Mouse (Mus musculus) E14TG2a.4 (cell line): Measurements from ENCODE around the gene Rdh19.
"Not testable (repeated sequence)": the region's sequence is repeated elsewhere in the genome, so short reads cannot be mapped to it uniquely, and the experiment has no call there.

ENCODE experiments used
- H3K27me3 ChIP-seq: 2 replicates; pipeline ENCODE4 v1.6.1; 2014; ENCODE audit warnings: low read length, control low read depth; ENCODE audit not compliant: insufficient read depth
- H3K36me3 ChIP-seq: 2 replicates; pipeline ENCODE4 v1.6.1; 2014; ENCODE audit warnings: low read length, control low read depth; ENCODE audit not compliant: insufficient read depth
- H3K4me1 ChIP-seq: replicated peaks from 2 replicates; pipeline ENCODE4 v1.6.1; 2014; ENCODE audit warnings: low read depth, low read length, control low read depth
- H3K4me3 ChIP-seq: replicated peaks from 2 replicates; pipeline ENCODE4 v1.5.1; 2014; ENCODE audit warnings: mild to moderate bottlenecking, low read length
- H3K9me3 ChIP-seq: 2 replicates; pipeline ENCODE4 v1.6.1; 2014; ENCODE audit warnings: low read length, control low read depth
- CTCF ChIP-seq: conservative IDR thresholded peaks from 2 replicates; pipeline ENCODE4 v1.5.1; 2014; ENCODE audit warnings: low read length
- NANOG ChIP-seq: IDR thresholded peaks from 2 replicates; pipeline ENCODE4 v1.6.1; 2014; ENCODE audit warnings: borderline replicate concordance, low read length, mixed read lengths
- POU5F1 ChIP-seq: IDR thresholded peaks from 2 replicates; pipeline ENCODE4 v1.6.1; 2014; ENCODE audit warnings: low read length, borderline replicate concordance

The Rdh19 gene

GRCm38 (mm10) chr10:127829121-127829520 lies 20.6 kb upstream of the Rdh19 start:
- Histone ChIP-seq H3K36me3 (no peaks in the 10 kb centered on the region), H3K9me3 (peaks cover 72% of the 10 kb centered on the region), H3K27me3 (no peaks in the 10 kb centered on the region), H3K4me3 (no peak overlapping the region), H3K4me1 (no peaks in the 10 kb centered on the region)
- TF ChIP-seq POU5F1 = no peak
- TF ChIP-seq CTCF = no peak
- no peak for TF ChIP-seq NANOG

DNA sequence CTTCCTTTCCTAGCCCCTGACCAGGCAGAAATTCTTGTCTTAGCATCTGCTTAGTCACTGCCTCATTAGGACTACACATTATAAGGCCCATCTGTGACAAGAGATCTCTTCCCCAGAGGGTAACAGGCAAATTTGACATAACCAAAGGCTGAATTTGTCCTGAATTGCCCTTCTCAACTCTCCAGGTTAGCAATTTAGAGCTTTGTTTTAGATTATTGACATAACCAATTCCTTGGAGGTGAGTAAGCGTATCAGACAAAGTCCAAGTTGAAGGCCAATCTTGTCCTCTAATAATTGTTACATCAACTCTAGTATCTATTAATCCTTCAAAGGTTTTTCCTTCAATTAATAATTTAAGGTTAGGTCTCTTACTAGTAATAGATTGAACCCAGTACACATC lies 15.5 kb upstream of the Rdh19 start:
- peaks cover 91% of the 10 kb centered on the region for H3K9me3 ChIP-seq
- H3K27me3 ChIP-seq, H3K36me3 ChIP-seq, H3K4me3 ChIP-seq, H3K4me1 ChIP-seq: not testable (repeated sequence)

DNA sequence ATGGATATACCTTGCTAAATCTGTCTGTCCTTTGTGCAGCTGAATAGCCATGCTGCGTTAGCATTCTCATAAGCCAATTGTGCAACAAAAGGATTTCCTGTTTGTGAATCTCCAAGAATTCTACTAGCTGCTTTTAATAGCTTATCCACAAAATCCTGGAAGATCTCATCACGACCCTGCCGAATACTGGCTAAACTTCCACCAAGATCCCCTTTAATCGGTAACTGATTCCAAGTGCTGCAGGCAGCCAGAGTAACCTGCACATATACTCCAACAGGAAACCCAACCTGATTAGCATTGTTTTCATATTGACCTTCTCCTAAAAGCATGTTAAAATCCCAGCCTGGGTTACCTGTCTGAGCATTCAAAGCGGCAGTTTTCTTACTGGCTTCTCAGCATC lies 14.4 kb upstream of the Rdh19 start:
- no peaks in the 10 kb centered on the region for H3K36me3 ChIP-seq

GRCm38 (mm10) chr10:127837793-127838192 lies 11.9 kb upstream of the Rdh19 start:
- not testable (repeated sequence) for H3K36me3 ChIP-seq, H3K4me3 ChIP-seq, H3K4me1 ChIP-seq, H3K27me3 ChIP-seq
- H3K9me3 ChIP-seq = peaks cover 92% of the 10 kb centered on the region

More for the DNA sequence above, 14.4 kb upstream of the Rdh19 start:
- Histone ChIP-seq H3K9me3 (peaks cover 90% of the 10 kb centered on the region), H3K4me3 (no peak overlapping the region), H3K27me3 (no peaks in the 10 kb centered on the region), H3K4me1 (no peaks in the 10 kb centered on the region)
- TF ChIP-seq CTCF = no peak
- TF ChIP-seq NANOG = no peak
- no peak for TF ChIP-seq POU5F1

DNA sequence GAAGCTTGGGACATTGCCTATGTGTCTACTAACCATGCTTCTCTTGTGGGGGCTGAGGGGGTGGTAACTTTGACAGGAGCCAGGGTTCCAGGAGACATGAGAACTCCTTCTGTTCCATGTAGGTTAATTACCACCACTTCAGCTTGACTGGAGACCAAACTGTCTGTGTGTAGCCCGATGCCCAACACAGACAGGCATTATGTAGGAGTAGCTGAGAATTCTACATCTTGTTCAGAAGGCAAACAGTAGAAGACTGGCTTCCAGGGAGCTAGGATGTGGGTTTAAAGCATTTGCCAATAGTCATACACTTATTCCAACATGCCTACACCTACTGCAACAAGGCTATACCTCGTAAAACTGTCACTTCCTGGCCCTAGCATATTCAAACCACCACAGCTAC lies 11.2 kb upstream of the Rdh19 start:
- peaks cover 92% of the 10 kb centered on the region for H3K9me3 ChIP-seq
- no peaks in the 10 kb centered on the region for H3K27me3 ChIP-seq
- no peaks in the 10 kb centered on the region for H3K4me1 ChIP-seq
- H3K4me3 ChIP-seq = no peak overlapping the region
- H3K36me3 ChIP-seq = no peaks in the 10 kb centered on the region
- no peak for TF ChIP-seq POU5F1

DNA sequence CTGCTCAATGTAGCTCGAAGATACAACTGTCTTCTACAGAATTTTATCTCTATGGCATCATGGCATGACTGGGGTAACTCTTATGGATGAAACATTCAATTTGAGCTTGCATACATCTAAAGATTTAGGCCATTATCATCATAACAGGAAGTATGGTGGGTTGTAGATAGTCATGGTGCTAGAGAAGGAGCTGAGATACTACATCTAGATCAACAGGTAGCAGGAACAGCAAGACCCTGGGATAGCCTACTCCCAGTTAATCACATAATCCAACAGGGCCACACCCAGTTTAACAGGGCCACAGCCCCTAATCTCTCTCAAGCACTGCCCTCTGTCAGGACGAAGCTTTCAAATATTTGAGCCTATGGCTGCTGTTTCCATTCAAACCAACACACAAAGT lies 9.0 kb upstream of the Rdh19 start:
- Histone ChIP-seq H3K9me3 (peaks cover 73% of the 10 kb centered on the region), H3K27me3 (no peaks in the 10 kb centered on the region), H3K4me3 (no peak overlapping the region), H3K36me3 (no peaks in the 10 kb centered on the region), H3K4me1 (no peaks in the 10 kb centered on the region)
- no peak for TF ChIP-seq NANOG

DNA sequence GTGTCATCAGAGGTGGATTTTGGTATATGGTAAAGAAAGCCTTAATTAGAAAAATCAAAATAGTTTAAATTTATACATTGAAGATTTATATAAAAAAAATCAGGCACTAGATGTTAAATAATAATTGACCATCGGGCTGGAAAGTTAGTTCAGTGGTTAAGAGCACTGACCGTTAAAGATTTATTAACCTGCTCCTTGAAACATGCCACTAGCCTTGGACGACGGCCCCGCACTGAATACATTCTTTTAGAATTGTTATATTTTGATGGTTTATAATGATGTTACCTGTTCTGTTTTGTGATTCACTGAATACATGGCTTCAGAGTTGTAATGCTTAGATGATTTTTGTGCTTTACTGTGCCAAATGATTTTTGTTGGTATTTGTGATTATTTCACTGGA lies 3.8 kb upstream of the Rdh19 start:
- H3K4me3 ChIP-seq, H3K27me3 ChIP-seq, H3K4me1 ChIP-seq, H3K36me3 ChIP-seq: not testable (repeated sequence)
- H3K9me3 ChIP-seq = peaks cover 47% of the 10 kb centered on the region

- H3K4me1 ChIP-seq = no peaks in the 10 kb centered on the region
- H3K36me3 ChIP-seq = no peaks in the 10 kb centered on the region
- H3K4me3 ChIP-seq = no peak overlapping the region
- TF ChIP-seq POU5F1 (no peak), CTCF (no peak), NANOG (no peak)
- H3K27me3 ChIP-seq = no peaks in the 10 kb centered on the region
- peaks cover 26% of the 10 kb centered on the region for H3K9me3 ChIP-seq
These were observed 1.6 kb upstream of the Rdh19 start for GRCm38 (mm10) chr10:127848089-127848488.

- H3K27me3 ChIP-seq = peaks cover 6% of the 10 kb centered on the region; the same call in 1 of the 2 replicates
- no peaks in the 10 kb centered on the region for H3K4me1 ChIP-seq
- H3K4me3 ChIP-seq = no peak overlapping the region
- no peaks in the 10 kb centered on the region for H3K36me3 ChIP-seq
- H3K9me3 ChIP-seq = no peaks in the 10 kb centered on the region
- no peak for TF ChIP-seq CTCF
- no peak for TF ChIP-seq NANOG
- no peak for TF ChIP-seq POU5F1
These were observed 6.6 kb downstream of the Rdh19 start for GRCm38 (mm10) chr10:127856376-127856775.

DNA sequence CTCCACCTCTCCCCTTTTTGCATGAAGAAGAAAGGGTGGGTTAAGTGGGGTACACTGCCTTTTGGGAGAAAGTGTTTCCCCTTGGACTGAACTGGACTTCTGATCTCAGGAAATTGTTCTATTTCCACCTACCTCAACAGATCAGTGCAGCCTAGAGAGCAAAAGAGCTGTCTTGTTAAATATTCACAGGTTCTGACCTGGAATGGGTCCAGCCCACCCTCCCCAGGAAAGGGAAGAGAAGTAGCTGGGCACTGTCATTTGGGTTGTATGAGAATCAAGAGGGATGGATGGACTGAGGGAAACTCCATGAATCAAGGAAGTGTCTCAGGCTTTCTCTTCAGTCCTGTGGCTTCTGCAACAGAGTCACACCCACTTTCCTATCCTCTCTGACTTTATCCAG lies 15.2 kb downstream of the Rdh19 start:
- no peaks in the 10 kb centered on the region for H3K36me3 ChIP-seq
- no peak for TF ChIP-seq POU5F1
- no peak for TF ChIP-seq NANOG
- H3K4me1 ChIP-seq = no peaks in the 10 kb centered on the region
- no peaks in the 10 kb centered on the region for H3K9me3 ChIP-seq
- peaks cover 4% of the 10 kb centered on the region; the same call in 1 of the 2 replicates for H3K27me3 ChIP-seq
- no peak overlapping the region for H3K4me3 ChIP-seq
